ENCODE assay signal across 27 mouse cellular contexts in the genomic region with DNA sequence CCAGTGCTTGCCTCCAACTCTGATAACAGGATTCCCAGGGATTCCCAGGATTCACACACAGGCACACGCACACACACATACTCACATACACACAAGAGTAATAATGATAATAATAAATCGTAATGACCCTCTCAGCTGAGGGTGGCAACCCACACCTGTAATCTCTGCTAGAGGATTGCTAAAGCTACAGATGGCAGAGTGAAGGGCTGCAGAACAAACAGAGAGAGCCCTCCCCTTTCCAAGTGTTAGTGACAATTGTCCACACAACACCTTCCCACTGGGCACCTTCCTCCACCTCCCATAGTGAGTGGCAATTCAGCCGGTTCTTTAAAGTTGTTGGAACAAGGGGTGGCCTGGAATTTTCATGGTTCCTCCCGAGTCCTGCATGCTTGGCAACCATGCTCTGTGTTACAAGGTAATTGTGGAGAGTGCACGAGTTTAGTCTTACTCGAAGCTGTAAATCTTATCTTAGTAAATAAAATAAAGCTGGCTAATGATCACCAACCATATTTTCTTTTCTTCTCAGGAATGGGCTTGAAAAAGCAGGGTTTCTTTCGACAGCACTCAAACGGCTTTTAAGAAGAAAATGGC. TPM values are rescaled to one million over a fixed set of nuclear protein-coding genes. Genes with fewer than 3 reads are reported as not detected.
"Had no signal": no experiment of that assay in that cellular context is flagged by ENCODE, and none has a peak within 500 bp of the region (broad histone marks: within the 10 kb centered on the region; RNA-seq: fewer than 3 reads in every experiment).

No protein-coding gene starts in this region.

- H3K4me3 ChIP-seq: gastrocnemius, adult 2 months; heart, embryonic 10.5 days; heart, embryonic 12.5 days; hindbrain, embryonic 10.5 days; hindbrain, embryonic 12.5 days; layer of hippocampus, adult 2 months; left cerebral cortex, adult 2 months; limb, embryonic 10.5 days; limb, embryonic 12.5 days; liver, embryonic 13.5 days had no signal

- H3K4me2 ChIP-seq: heart, embryonic 12.5 days; hindbrain, embryonic 12.5 days; hindbrain, embryonic 14.5 days; limb, embryonic 12.5 days; liver, embryonic 11.5 days; liver, embryonic 13.5 days had no signal

- DNase-seq: gastrocnemius, adult 2 months; gastrocnemius, postnatal 10 days; gastrocnemius, postnatal 25 days; heart, adult 18-20 months; heart, postnatal 10 days; heart, postnatal 4 days; kidney, adult 18-20 months; kidney, adult 8-10 months; kidney, postnatal 10 days; kidney, postnatal 25 days; liver; liver, embryonic 13.5 days had no signal

- H3K9me3 ChIP-seq: heart, embryonic 10.5 days; heart, embryonic 12.5 days; hindbrain, embryonic 10.5 days; hindbrain, embryonic 12.5 days; limb, embryonic 10.5 days; liver, embryonic 13.5 days had no signal

- H3K27ac ChIP-seq: gastrocnemius, adult 2 months; heart, embryonic 10.5 days; hindbrain, embryonic 10.5 days; hindbrain, embryonic 12.5 days; hindbrain, embryonic 14.5 days; layer of hippocampus, adult 2 months; left cerebral cortex, adult 2 months; limb, embryonic 10.5 days; limb, embryonic 12.5 days; liver, embryonic 13.5 days had no signal

- H3K27me3 ChIP-seq: heart, embryonic 12.5 days; hindbrain, embryonic 12.5 days; limb, embryonic 12.5 days; liver, embryonic 13.5 days had no signal

- H3K4me1 ChIP-seq: heart, embryonic 10.5 days; heart, embryonic 12.5 days; hindbrain, embryonic 10.5 days; hindbrain, embryonic 12.5 days; limb, embryonic 10.5 days; limb, embryonic 12.5 days; liver, embryonic 13.5 days had no signal

- ATAC-seq: hindbrain, embryonic 16.5 days; inflammation-experienced regulatory T-cells, adult 6 months had no signal

- H3K9ac ChIP-seq: heart, embryonic 12.5 days; hindbrain, embryonic 12.5 days; hindbrain, embryonic 14.5 days; limb, embryonic 12.5 days; liver, embryonic 13.5 days had no signal

- H3K36me3 ChIP-seq: heart, embryonic 10.5 days; heart, embryonic 12.5 days; hindbrain, embryonic 10.5 days; hindbrain, embryonic 12.5 days; limb, embryonic 10.5 days; limb, embryonic 12.5 days; liver, embryonic 13.5 days had no signal

RNA-seq across cellular contexts. Expression of gene Nr5a2, which starts 31.6 kb away (rescaled TPM):
- total RNA-seq: granulocyte monocyte progenitor cell, adult 5-6 weeks; layer of hippocampus, adult 2 months; layer of hippocampus, postnatal 10 days; layer of hippocampus, postnatal 25 days; left cerebral cortex, adult 2 months had no signal
- polyA plus RNA-seq: inflammation-experienced regulatory T-cells, adult 6 months had no signal
